Mouse (Mus musculus) liver, postnatal 0 days (tissue): Measurements from ENCODE around the gene Gm39115. TPM values are rescaled to one million over a fixed set of nuclear protein-coding genes. Genes with fewer than 3 reads are reported as not detected.
"Not testable (repeated sequence)": the region's sequence is repeated elsewhere in the genome, so short reads cannot be mapped to it uniquely, and the experiment has no call there.

Experiments used
- ATAC-seq: fragments of 200-750 bp; cut with Nextera tagmentation; 2 replicates; pipeline ENCODE4 v1.8.0; 2017; ENCODE audit warnings: mild to moderate bottlenecking, moderate library complexity
- DNase-seq: peaks from one replicate; pipeline ENCODE4 v3.0.0-alpha.2; 2016
- H3K27ac ChIP-seq: fragments of 300-500 bp; sonication (generic); 2 replicates; pipeline ENCODE4 v1.5.1; 2014; ENCODE audit warnings: antibody characterized with exemption, moderate library complexity, mild to moderate bottlenecking, low read depth
- H3K27me3 ChIP-seq: fragments of 300-500 bp; sonication (generic); 2 replicates; pipeline ENCODE4 v1.6.1; 2014; ENCODE audit warnings: low read length, control low read depth, mixed read lengths; ENCODE audit not compliant: insufficient read depth
- H3K36me3 ChIP-seq: fragments of 300-500 bp; sonication (generic); replicated peaks from 2 replicates; pipeline ENCODE4 v1.6.1; 2014; ENCODE audit warnings: mild to moderate bottlenecking, control low read depth, low read length, moderate library complexity, mixed read lengths; ENCODE audit not compliant: insufficient read depth
- H3K4me1 ChIP-seq: fragments of 300-500 bp; sonication (generic); 2 replicates; pipeline ENCODE4 v1.6.1; 2014; ENCODE audit warnings: antibody characterized with exemption, mild to moderate bottlenecking, control low read depth; ENCODE audit not compliant: insufficient read depth
- H3K4me2 ChIP-seq: fragments of 300-500 bp; sonication (generic); 2 replicates; pipeline ENCODE4 v1.6.1; 2014; ENCODE audit warnings: low read depth, mild to moderate bottlenecking, low read length, moderate library complexity, mixed read lengths
- H3K4me3 ChIP-seq: fragments of 300-500 bp; sonication (generic); 2 replicates; pipeline ENCODE4 v1.5.1; 2014; ENCODE audit warnings: low read depth, low read length
- H3K9ac ChIP-seq: fragments of 300-500 bp; sonication (generic); replicated peaks from 2 replicates; pipeline ENCODE4 v1.6.1; 2014; ENCODE audit warnings: mild to moderate bottlenecking, moderate library complexity
- H3K9me3 ChIP-seq: fragments of 300-500 bp; sonication (generic); 2 replicates; pipeline ENCODE4 v1.6.1; 2016; ENCODE audit warnings: mild to moderate bottlenecking, control low read depth, low read length, mixed read lengths
- CTCF ChIP-seq: sonication (generic); IDR thresholded peaks from 2 replicates; pipeline ENCODE4 v1.5.1; 2016; ENCODE audit warnings: antibody characterized with exemption, low read depth
- EP300 ChIP-seq: IDR thresholded peaks from 2 replicates; pipeline ENCODE4 v1.6.1; 2016; ENCODE audit warnings: antibody characterized with exemption, low read depth, mild to moderate bottlenecking
- WGBS: fragments of 180-500 bp; shearing (Covaris S2); extraction: QIAGEN DNeasy Blood & Tissue Kit; methylation state at CpG from one replicate; pipeline ENCODE4 v1.1.7; 2014; ENCODE audit not compliant: insufficient replicate concordance; 5-methylcytosine and 5-hydroxymethylcytosine counted together
- polyA plus RNA-seq: library from polyadenylated mRNA; unstranded; fragments of >200 nt; fragmentation: Nextera tagmentation; extraction: Ambion mirVana; gene quantifications from 2 replicates; pipeline ENCODE4 v1.2.1, GENCODE M21; 2015

The Gm39115 gene
- polyA plus RNA-seq, 1 experiment from 2014 or later: not detected

DNA sequence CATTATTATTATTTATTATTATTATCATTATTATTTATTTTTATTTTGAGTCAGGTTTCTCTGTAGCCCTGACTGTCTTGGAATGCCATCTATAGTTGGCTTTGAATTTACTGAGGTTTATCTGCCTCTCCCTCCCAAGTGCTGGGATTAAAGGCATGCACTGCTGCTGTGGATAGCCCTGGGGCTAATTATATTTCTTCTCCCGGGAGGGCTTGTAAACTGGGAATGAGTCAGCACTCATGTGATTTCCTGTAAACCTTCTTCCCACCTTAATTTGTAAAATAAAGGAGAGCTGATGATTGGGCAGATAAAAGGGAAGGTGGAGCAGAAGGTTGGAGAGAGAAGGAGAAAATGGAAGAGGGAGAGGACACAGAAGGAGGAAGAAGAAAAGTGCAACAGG, 4.9 kb upstream of the Gm39115 start:
- ATAC-seq: no peak
- Histone ChIP-seq H3K36me3 (no peaks in the 10 kb centered on the region), H3K4me1 (no peaks in the 10 kb centered on the region), H3K4me3 (no peak overlapping the region), H3K27me3 (no peaks in the 10 kb centered on the region), H3K9me3 (no peaks in the 10 kb centered on the region), H3K27ac (no peak overlapping the region), H3K4me2 (no peak overlapping the region), H3K9ac (no peak overlapping the region)
- DNase-seq: no peak
- TF ChIP-seq EP300 (no peak), CTCF (no peak)
- 29% methylated on average over 1 of the region's 1 CpGs for WGBS

GRCm38 (mm10) chr7:142134206-142134995, 1.4 kb downstream of the Gm39115 start:
- 0 out of 2 replicates have a peak, but pooled peaks have one; percentile 36 for ATAC-seq
- TF ChIP-seq CTCF: peak; percentile 44
- TF ChIP-seq EP300: no peak
- H3K9me3 ChIP-seq: no peaks in the 10 kb centered on the region
- no peaks in the 10 kb centered on the region for H3K36me3 ChIP-seq
- H3K27me3 ChIP-seq: no peaks in the 10 kb centered on the region; the same call in 1 of the 2 replicates
- H3K4me2 ChIP-seq: no peak overlapping the region
- DNase-seq: no peak
- H3K4me3 ChIP-seq: no peak overlapping the region
- WGBS: 40% methylated on average over 4 of the region's 4 CpGs
- no peak overlapping the region for H3K9ac ChIP-seq
- H3K4me1 ChIP-seq: no peaks in the 10 kb centered on the region
- H3K27ac ChIP-seq: no peak overlapping the region

GRCm38 (mm10) chr7:142128843-142129242, 7.0 kb downstream of the Gm39115 start:
- no peak overlapping the region for H3K27ac ChIP-seq
- 45% methylated on average over 4 of the region's 4 CpGs for WGBS

GRCm38 (mm10) chr7:142120629-142121028, 15.2 kb downstream of the Gm39115 start, which contains the start of gene Gm45618:
Gene Gm45618, minus strand, starts transcription at chr7:142120729.
- H3K4me1 ChIP-seq, H3K9me3 ChIP-seq, ATAC-seq, H3K36me3 ChIP-seq, H3K4me3 ChIP-seq, H3K27ac ChIP-seq, H3K27me3 ChIP-seq, DNase-seq, H3K4me2 ChIP-seq, H3K9ac ChIP-seq: not testable (repeated sequence)
- WGBS: 95% methylated on average over 1 of the region's 1 CpGs

More at GRCm38 (mm10) chr7:142128843-142129242, 7.0 kb downstream of the Gm39115 start:
- no peaks in the 10 kb centered on the region for H3K36me3 ChIP-seq
- ATAC-seq (no peak), DNase-seq (no peak)
- no peaks in the 10 kb centered on the region for H3K9me3 ChIP-seq
- H3K4me3 ChIP-seq: no peak overlapping the region
- H3K4me2 ChIP-seq: no peak overlapping the region
- H3K4me1 ChIP-seq: no peaks in the 10 kb centered on the region
- TF ChIP-seq CTCF (0 out of 2 replicates have a peak, but pooled peaks have one; percentile 16), EP300 (no peak)
- no peak overlapping the region for H3K9ac ChIP-seq
- no peaks in the 10 kb centered on the region; the same call in 1 of the 2 replicates for H3K27me3 ChIP-seq

DNA sequence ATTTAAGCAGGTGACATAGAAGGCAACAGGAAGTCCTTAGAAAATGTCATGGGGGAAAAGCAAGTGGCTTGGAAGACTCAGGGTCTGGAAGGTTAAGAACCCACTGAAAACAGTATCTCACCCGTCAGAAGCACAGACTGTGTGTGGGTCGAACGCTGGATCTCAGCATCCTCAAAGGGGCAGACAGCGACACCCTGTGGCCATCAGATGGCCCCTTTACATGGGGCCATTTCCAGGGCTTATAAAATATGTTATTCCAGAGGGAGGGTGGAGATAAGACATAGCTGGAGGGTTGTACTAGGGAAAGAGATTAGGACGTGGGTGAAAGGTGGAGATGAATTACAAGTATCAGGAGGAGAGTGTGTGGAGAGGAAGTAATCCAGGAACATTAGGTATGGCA, 16.2 kb downstream of the Gm39115 start:
- Histone ChIP-seq H3K27ac (no peak overlapping the region), H3K9ac (no peak overlapping the region), H3K27me3 (no peaks in the 10 kb centered on the region), H3K4me2 (no peak overlapping the region), H3K36me3 (no peaks in the 10 kb centered on the region), H3K4me1 (no peaks in the 10 kb centered on the region), H3K9me3 (no peaks in the 10 kb centered on the region), H3K4me3 (no peak overlapping the region)
- ATAC-seq: no peak
- TF ChIP-seq EP300 (no peak), CTCF (peak; percentile 61)
- DNase-seq: peak; percentile 25
- 16% methylated on average over 5 of the region's 5 CpGs for WGBS

- H3K9ac ChIP-seq: no peak overlapping the region
- H3K4me1 ChIP-seq: no peaks in the 10 kb centered on the region
- ATAC-seq (no peak), DNase-seq (no peak)
- no peaks in the 10 kb centered on the region for H3K36me3 ChIP-seq
- no peaks in the 10 kb centered on the region for H3K27me3 ChIP-seq
- no peaks in the 10 kb centered on the region for H3K9me3 ChIP-seq
- no peak overlapping the region for H3K27ac ChIP-seq
- WGBS: 46% methylated on average over 5 of the region's 5 CpGs
- TF ChIP-seq CTCF (no peak), EP300 (no peak)
- H3K4me3 ChIP-seq: no peak overlapping the region
- no peak overlapping the region for H3K4me2 ChIP-seq
Observed at GRCm38 (mm10) chr7:142104747-142105146, 31.1 kb downstream of the Gm39115 start.
